31 mouse cellular contexts compared by ENCODE assay signal in the genomic region with DNA sequence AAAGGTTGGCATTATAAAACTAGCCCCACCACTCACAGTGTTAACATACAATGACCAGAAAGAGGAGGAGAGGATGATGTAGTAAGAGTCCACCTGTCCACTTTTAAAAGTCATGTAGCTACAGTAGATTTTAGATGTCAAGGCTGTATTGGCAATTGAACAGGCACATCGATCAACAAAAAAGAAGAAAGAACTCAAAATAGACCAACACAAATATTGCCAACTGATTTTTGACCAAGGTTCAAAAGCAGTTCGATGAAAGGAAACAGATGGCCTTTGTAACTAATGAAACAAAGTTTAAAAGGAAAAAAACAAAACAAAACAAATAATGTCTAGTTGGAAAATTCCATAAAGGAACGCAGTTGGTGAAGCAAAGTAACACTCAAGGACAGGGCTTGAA.
"Had no signal": no experiment of that assay in that cellular context is flagged by ENCODE, and none has a peak within 500 bp of the region (broad histone marks: within the 10 kb centered on the region; RNA-seq: fewer than 3 reads in every experiment).

No protein-coding gene starts in this region.

- H3K9ac ChIP-seq: heart, embryonic 12.5 days; heart, embryonic 13.5 days; heart, embryonic 15.5 days; hindbrain, embryonic 12.5 days; hindbrain, embryonic 13.5 days; hindbrain, embryonic 14.5 days; hindbrain, embryonic 15.5 days; intestine, embryonic 15.5 days; kidney, embryonic 15.5 days had no signal

- ATAC-seq: hindbrain, embryonic 16.5 days; hindbrain, postnatal 0 days; inflammation-experienced regulatory T-cells, adult 6 months; intestine, embryonic 15.5 days; intestine, embryonic 16.5 days; intestine, postnatal 0 days had no signal

- H3K4me2 ChIP-seq: heart, embryonic 11.5 days; heart, embryonic 12.5 days; heart, embryonic 13.5 days; heart, embryonic 15.5 days; hindbrain, embryonic 12.5 days; hindbrain, embryonic 13.5 days; hindbrain, embryonic 14.5 days; hindbrain, embryonic 15.5 days; intestine, embryonic 15.5 days; kidney, embryonic 15.5 days had no signal

- H3K4me3 ChIP-seq: heart, embryonic 10.5 days; heart, embryonic 12.5 days; heart, embryonic 13.5 days; heart, embryonic 15.5 days; hindbrain, embryonic 10.5 days; hindbrain, embryonic 12.5 days; hindbrain, embryonic 13.5 days; hindbrain, embryonic 15.5 days; intestine, embryonic 15.5 days; kidney, embryonic 15.5 days; layer of hippocampus, adult 2 months had no signal

- DNase-seq: heart, postnatal 36 days; heart, postnatal 4 days; kidney, adult 11 months; kidney, adult 18-20 months; kidney, adult 2 months; kidney, adult 8-10 months; kidney, adult 9 months; kidney, postnatal 14 days; kidney, postnatal 25 days; kidney, postnatal 36 days; layer of hippocampus, adult 9-11 months; layer of hippocampus, postnatal 36 days had no signal

- H3K9me3 ChIP-seq: heart, embryonic 10.5 days; heart, embryonic 12.5 days; heart, embryonic 13.5 days; heart, embryonic 15.5 days; hindbrain, embryonic 10.5 days; hindbrain, embryonic 12.5 days; hindbrain, embryonic 13.5 days; hindbrain, embryonic 15.5 days; intestine, embryonic 15.5 days; kidney, embryonic 15.5 days had no signal

- H3K27me3 ChIP-seq: heart, embryonic 12.5 days; heart, embryonic 13.5 days; heart, embryonic 15.5 days; hindbrain, embryonic 12.5 days; hindbrain, embryonic 13.5 days; hindbrain, embryonic 15.5 days; intestine, embryonic 15.5 days; kidney, embryonic 15.5 days had no signal

- H3K4me1 ChIP-seq: hindbrain, embryonic 10.5 days; hindbrain, embryonic 12.5 days; hindbrain, embryonic 13.5 days; hindbrain, embryonic 15.5 days; intestine, embryonic 15.5 days; kidney, embryonic 15.5 days had no signal

- H3K27ac ChIP-seq: heart, embryonic 10.5 days; heart, embryonic 13.5 days; heart, embryonic 15.5 days; hindbrain, embryonic 10.5 days; hindbrain, embryonic 12.5 days; hindbrain, embryonic 13.5 days; hindbrain, embryonic 14.5 days; hindbrain, embryonic 15.5 days; hindbrain, postnatal 0 days; intestine, embryonic 15.5 days; kidney, embryonic 15.5 days; kidney, postnatal 0 days; layer of hippocampus, adult 2 months had no signal

- H3K36me3 ChIP-seq: heart, embryonic 10.5 days; heart, embryonic 12.5 days; heart, embryonic 13.5 days; heart, embryonic 15.5 days; hindbrain, embryonic 10.5 days; intestine, embryonic 15.5 days; kidney, embryonic 15.5 days had no signal
